Mouse (Mus musculus) stomach, embryonic 16.5 days (tissue): ENCODE data around the gene Aqp6. TPM values are rescaled to one million over a fixed set of nuclear protein-coding genes. Genes with fewer than 3 reads are reported as not detected.

Experiments used
- ATAC-seq: fragments of 200-750 bp; cut with Nextera tagmentation; 2 replicates; pipeline ENCODE4 v1.8.0; 2017; ENCODE audit warnings: moderate number of reproducible peaks, moderate TSS enrichment; ENCODE audit not compliant: insufficient read depth, low FRiP score
- H3K27ac ChIP-seq: fragments of 300-500 bp; sonication (generic); 2 replicates; pipeline ENCODE4 v1.5.1; 2014; ENCODE audit warnings: low read length
- H3K27me3 ChIP-seq: fragments of 300-500 bp; sonication (generic); 2 replicates; pipeline ENCODE4 v1.6.1; 2014; ENCODE audit warnings: low read length, control low read depth, mixed read lengths; ENCODE audit not compliant: control insufficient read depth, insufficient read depth
- H3K36me3 ChIP-seq: fragments of 300-500 bp; sonication (generic); 2 replicates; pipeline ENCODE4 v1.6.1; 2014; ENCODE audit warnings: low read length; ENCODE audit not compliant: control insufficient read depth, insufficient read depth
- H3K4me1 ChIP-seq: fragments of 300-500 bp; sonication (generic); 2 replicates; pipeline ENCODE4 v1.6.1; 2014; ENCODE audit warnings: low read length, control low read depth, mixed read lengths; ENCODE audit not compliant: control insufficient read depth, insufficient read depth
- H3K4me2 ChIP-seq: fragments of 300-500 bp; sonication (generic); 2 replicates; pipeline ENCODE4 v1.6.1; 2014; ENCODE audit warnings: low read depth, low read length, mixed read lengths
- H3K4me3 ChIP-seq: fragments of 300-500 bp; sonication (generic); replicated peaks from 2 replicates; pipeline ENCODE4 v1.5.1; 2014; ENCODE audit warnings: mild to moderate bottlenecking, low read length
- H3K9ac ChIP-seq: fragments of 300-500 bp; sonication (generic); 2 replicates; pipeline ENCODE4 v1.6.1; 2014; ENCODE audit warnings: low read length
- H3K9me3 ChIP-seq: fragments of 300-500 bp; sonication (generic); replicated peaks from 2 replicates; pipeline ENCODE4 v1.6.1; 2016; ENCODE audit warnings: low read length, control low read depth; ENCODE audit not compliant: control insufficient read depth
- WGBS: fragments of 180-500 bp; shearing (Covaris S2); extraction: QIAGEN DNeasy Blood & Tissue Kit; methylation state at CpG from one replicate; pipeline ENCODE4 v1.1.7; 2014; 5-methylcytosine and 5-hydroxymethylcytosine counted together
- polyA plus RNA-seq: library from polyadenylated mRNA; unstranded; fragments of >200 nt; fragmentation: Nextera tagmentation; extraction: Ambion mirVana; gene quantifications from 2 replicates; pipeline ENCODE4 v1.2.1, GENCODE M21; 2015

The Aqp6 gene
- polyA plus RNA-seq, 1 experiment from 2014 or later = not detected

DNA sequence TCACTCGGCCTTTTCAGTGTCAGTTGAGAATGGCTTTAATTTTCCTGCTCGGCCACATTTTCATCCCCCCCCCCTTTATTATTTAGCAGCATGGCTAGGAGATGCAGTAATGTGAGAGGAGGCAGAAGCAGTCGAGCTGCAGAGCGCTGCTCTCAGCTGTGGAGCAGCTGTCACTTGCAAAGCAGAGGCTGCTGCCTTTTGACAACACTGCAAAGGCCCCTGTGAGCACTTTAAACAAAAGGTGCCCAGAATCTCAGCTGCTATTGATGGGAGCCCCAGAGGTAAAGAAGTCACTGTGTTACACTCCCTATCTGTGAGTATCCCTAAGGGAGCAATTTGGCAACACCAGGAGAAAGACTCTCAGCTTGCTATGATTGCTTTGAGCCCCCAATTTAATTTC, 47.1 kb downstream of the Aqp6 start:
- no peaks in the 10 kb centered on the region for H3K36me3 ChIP-seq
- no peak for ATAC-seq
- H3K9ac ChIP-seq = no peak overlapping the region
- peaks cover 51% of the 10 kb centered on the region for H3K4me1 ChIP-seq
- H3K4me3 ChIP-seq = no peak overlapping the region
- H3K4me2 ChIP-seq = peak overlapping the region; percentile 64; the same call in 1 of the 2 replicates
- H3K27ac ChIP-seq = no peak overlapping the region
- no peaks in the 10 kb centered on the region; the same call in 1 of the 2 replicates for H3K27me3 ChIP-seq
- no peaks in the 10 kb centered on the region for H3K9me3 ChIP-seq
- WGBS = 23% methylated on average over 4 of the region's 4 CpGs

GRCm38 (mm10) chr15:99649067-99649761, 48.0 kb downstream of the Aqp6 start:
- WGBS = 25% methylated on average over 6 of the region's 6 CpGs
- Histone ChIP-seq H3K9me3 (no peaks in the 10 kb centered on the region), H3K4me1 (peaks cover 59% of the 10 kb centered on the region), H3K4me3 (peak overlapping the region; percentile 90), H3K27me3 (peaks cover 4% of the 10 kb centered on the region), H3K27ac (peak overlapping the region; percentile 16; the same call in 1 of the 2 replicates), H3K36me3 (no peaks in the 10 kb centered on the region), H3K4me2 (peak overlapping the region; percentile 64), H3K9ac (peak overlapping the region; percentile 43; the same call in 1 of the 2 replicates)
- ATAC-seq = no peak

DNA sequence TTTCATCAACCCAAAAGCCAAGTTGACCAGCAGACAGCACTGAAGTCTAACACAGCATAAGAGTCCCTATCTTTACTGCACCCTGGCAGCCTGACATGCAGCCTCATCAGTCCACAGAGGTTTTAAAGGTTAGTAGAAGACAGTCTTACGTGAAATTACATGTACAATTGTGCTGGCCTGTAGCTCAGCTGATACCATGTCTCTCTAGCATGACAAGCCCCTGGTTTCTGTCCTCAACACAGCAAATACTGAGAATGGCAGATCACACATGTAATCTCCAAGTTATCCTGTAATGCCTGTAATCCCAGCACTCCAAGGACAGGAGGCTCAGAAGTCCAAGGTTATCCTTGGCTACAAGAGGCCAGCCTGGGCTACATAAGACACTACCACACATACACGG, 49.1 kb downstream of the Aqp6 start:
- H3K4me3 ChIP-seq = peak overlapping the region; percentile 90
- H3K36me3 ChIP-seq = no peaks in the 10 kb centered on the region
- H3K9ac ChIP-seq = peak overlapping the region; percentile 90
- 34% methylated on average over 2 of the region's 2 CpGs for WGBS
- H3K4me1 ChIP-seq = peaks cover 53% of the 10 kb centered on the region
- no peak overlapping the region for H3K27ac ChIP-seq
- peaks cover 14% of the 10 kb centered on the region for H3K27me3 ChIP-seq
- no peaks in the 10 kb centered on the region for H3K9me3 ChIP-seq
- no peak for ATAC-seq
- H3K4me2 ChIP-seq = peak overlapping the region; percentile 64

GRCm38 (mm10) chr15:99651163-99651872, 50.1 kb downstream of the Aqp6 start, which contains the start of gene Racgap1:
Gene Racgap1 (minus strand): TSS chr15:99651656.
- peak within 1 kb of the TSS; percentile 90 for H3K4me3 ChIP-seq
- peak within 1 kb of the TSS; percentile 90 for H3K9ac ChIP-seq
- no peaks in the 10 kb centered on the region for H3K9me3 ChIP-seq
- peak within 1 kb of the TSS; percentile 72 for H3K4me2 ChIP-seq
- peaks cover 52% of the 10 kb centered on the region for H3K4me1 ChIP-seq
- no peaks in the 10 kb centered on the region for H3K36me3 ChIP-seq
- H3K27me3 ChIP-seq = peaks cover 20% of the 10 kb centered on the region
- H3K27ac ChIP-seq = peak within 1 kb of the TSS; percentile 59; the same call in 1 of the 2 replicates
- ATAC-seq = peak; percentile 96
- under 1% methylated on average over 66 of the region's 68 CpGs for WGBS

- 59% methylated on average over 10 of the region's 10 CpGs for WGBS
- Histone ChIP-seq H3K36me3 (no peaks in the 10 kb centered on the region), H3K9ac (peak overlapping the region; percentile 63), H3K27ac (peak overlapping the region; percentile 42; the same call in 1 of the 2 replicates), H3K27me3 (peaks cover 20% of the 10 kb centered on the region), H3K4me1 (peaks cover 53% of the 10 kb centered on the region), H3K4me3 (peak overlapping the region; percentile 90), H3K4me2 (peak overlapping the region; percentile 72), H3K9me3 (no peaks in the 10 kb centered on the region)
- no peak for ATAC-seq
These were observed 51.0 kb downstream of the Aqp6 start for GRCm38 (mm10) chr15:99651984-99652872.

- Histone ChIP-seq H3K4me1 (peaks cover 47% of the 10 kb centered on the region), H3K4me3 (peak overlapping the region; percentile 10), H3K27me3 (peaks cover 20% of the 10 kb centered on the region), H3K9me3 (no peaks in the 10 kb centered on the region), H3K27ac (peak overlapping the region; percentile 42; the same call in 1 of the 2 replicates), H3K36me3 (no peaks in the 10 kb centered on the region), H3K9ac (peak overlapping the region; percentile 50; the same call in 1 of the 2 replicates), H3K4me2 (peak overlapping the region; percentile 47)
- 8% methylated on average over 8 of the region's 8 CpGs for WGBS
- ATAC-seq = no peak
These were observed 52.1 kb downstream of the Aqp6 start for GRCm38 (mm10) chr15:99653291-99653690.

DNA sequence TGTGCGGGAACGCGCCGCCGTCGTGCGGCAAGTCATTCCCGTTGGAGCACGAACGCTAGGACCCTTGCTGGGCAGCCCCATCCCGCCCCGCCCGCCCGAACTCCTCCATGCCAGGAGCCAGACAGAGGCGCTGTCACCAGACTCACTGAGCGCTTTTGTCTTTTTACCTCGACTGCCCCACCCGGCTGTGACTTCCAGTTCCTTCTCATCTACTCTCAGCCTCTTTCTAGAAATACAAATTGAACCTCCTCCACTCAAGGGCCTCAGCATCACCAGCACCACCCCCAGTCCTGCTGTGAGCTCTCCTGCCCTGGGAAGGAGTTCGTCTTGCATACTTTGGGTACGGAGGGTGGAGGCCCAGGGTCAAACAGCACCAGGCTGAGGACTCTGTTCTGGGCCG, 52.7 kb downstream of the Aqp6 start:
- no peaks in the 10 kb centered on the region for H3K36me3 ChIP-seq
- no peaks in the 10 kb centered on the region for H3K9me3 ChIP-seq
- ATAC-seq = no peak
- peak overlapping the region; percentile 10 for H3K4me3 ChIP-seq
- 10% methylated on average over 21 of the region's 21 CpGs for WGBS
- H3K4me2 ChIP-seq = peak overlapping the region; percentile 47
- H3K27me3 ChIP-seq = peaks cover 20% of the 10 kb centered on the region
- no peak overlapping the region for H3K27ac ChIP-seq
- H3K4me1 ChIP-seq = peaks cover 43% of the 10 kb centered on the region
- H3K9ac ChIP-seq = peak overlapping the region; percentile 50
